Mouse (Mus musculus): ENCODE data around the gene Klc3. TPM values are rescaled to one million over a fixed set of nuclear protein-coding genes. Genes with fewer than 3 reads are reported as not detected.
A peak's percentile ranks its signal among the peaks of the same experiment; 100 is the strongest.

Gene Klc3
- polyA plus RNA-seq, 1 experiment = 1.3 TPM

GRCm38 (mm10) chr7:19357381-19358375 is 46.2 kb downstream of the Klc3 start:
- H3K9me3 ChIP-seq = no peaks in the 10 kb centered on the region
- peak overlapping the region; percentile 93 for H3K4me3 ChIP-seq (replicated peaks)
- no peak for TF ChIP-seq GATA1 (IDR thresholded peaks at IDR 0.05; ENCODE audit: borderline replicate concordance, low read length)
- TF ChIP-seq FLI1 (IDR thresholded peaks at IDR 0.05; ENCODE audit: low read length) = no peak
- peaks cover 48% of the 10 kb centered on the region for H3K36me3 ChIP-seq (replicated peaks; ENCODE audit: low read length)
- H3K27me3 ChIP-seq (replicated peaks) = peaks cover under 1% of the 10 kb centered on the region
- H3K4me1 ChIP-seq = peaks cover 51% of the 10 kb centered on the region

GRCm38 (mm10) chr7:19356311-19356710 is 47.6 kb downstream of the Klc3 start:
- no peaks in the 10 kb centered on the region for H3K9me3 ChIP-seq
- TF ChIP-seq FLI1 (IDR thresholded peaks at IDR 0.05; ENCODE audit: low read length) (no peak), GATA1 (IDR thresholded peaks at IDR 0.05; ENCODE audit: borderline replicate concordance, low read length) (no peak)
- no peaks in the 10 kb centered on the region for H3K27me3 ChIP-seq (replicated peaks)
- no peak overlapping the region for H3K4me3 ChIP-seq (replicated peaks)
- peaks cover 61% of the 10 kb centered on the region for H3K36me3 ChIP-seq (replicated peaks; ENCODE audit: low read length)
- H3K4me1 ChIP-seq = peaks cover 37% of the 10 kb centered on the region

- H3K4me3 ChIP-seq (replicated peaks) = no peak overlapping the region
- peaks cover 70% of the 10 kb centered on the region for H3K36me3 ChIP-seq (replicated peaks; ENCODE audit: low read length)
- TF ChIP-seq FLI1 (IDR thresholded peaks at IDR 0.05; ENCODE audit: low read length) (no peak), GATA1 (IDR thresholded peaks at IDR 0.05; ENCODE audit: borderline replicate concordance, low read length) (no peak)
- no peaks in the 10 kb centered on the region for H3K9me3 ChIP-seq
- no peaks in the 10 kb centered on the region for H3K27me3 ChIP-seq (replicated peaks)
- peaks cover 24% of the 10 kb centered on the region for H3K4me1 ChIP-seq
Observed at GRCm38 (mm10) chr7:19354991-19355390, 48.9 kb downstream of the Klc3 start.

- peaks cover 10% of the 10 kb centered on the region for H3K4me1 ChIP-seq
- H3K27me3 ChIP-seq (replicated peaks) = no peaks in the 10 kb centered on the region
- TF ChIP-seq FLI1 (IDR thresholded peaks at IDR 0.05; ENCODE audit: low read length) (no peak), GATA1 (IDR thresholded peaks at IDR 0.05; ENCODE audit: borderline replicate concordance, low read length) (no peak)
- H3K9me3 ChIP-seq = no peaks in the 10 kb centered on the region
- H3K36me3 ChIP-seq (replicated peaks; ENCODE audit: low read length) = peaks cover 65% of the 10 kb centered on the region
- no peak overlapping the region for H3K4me3 ChIP-seq (replicated peaks)
Observed at GRCm38 (mm10) chr7:19350221-19350620, 53.7 kb downstream of the Klc3 start.

GRCm38 (mm10) chr7:19349188-19349915 is 54.6 kb downstream of the Klc3 start:
- no peak overlapping the region for H3K4me3 ChIP-seq (replicated peaks)
- TF ChIP-seq GATA1 (IDR thresholded peaks at IDR 0.05; ENCODE audit: borderline replicate concordance, low read length) (no peak), FLI1 (IDR thresholded peaks at IDR 0.05; ENCODE audit: low read length) (no peak)

GRCm38 (mm10) chr7:19344938-19345471 is 58.9 kb downstream of the Klc3 start:
- peaks cover 21% of the 10 kb centered on the region for H3K36me3 ChIP-seq (replicated peaks; ENCODE audit: low read length)
- H3K4me3 ChIP-seq (replicated peaks) = peak overlapping the region; percentile 96
- no peaks in the 10 kb centered on the region for H3K9me3 ChIP-seq
- peaks cover 17% of the 10 kb centered on the region for H3K27me3 ChIP-seq (replicated peaks)
- H3K4me1 ChIP-seq = peaks cover 53% of the 10 kb centered on the region
- TF ChIP-seq GATA1 (IDR thresholded peaks at IDR 0.05; ENCODE audit: borderline replicate concordance, low read length) = no peak
- no peak for TF ChIP-seq FLI1 (IDR thresholded peaks at IDR 0.05; ENCODE audit: low read length)

More at GRCm38 (mm10) chr7:19349188-19349915, 54.6 kb downstream of the Klc3 start:
- peaks cover 57% of the 10 kb centered on the region for H3K36me3 ChIP-seq (replicated peaks; ENCODE audit: low read length)
- no peaks in the 10 kb centered on the region for H3K9me3 ChIP-seq
- H3K4me1 ChIP-seq = peaks cover 18% of the 10 kb centered on the region
- H3K27me3 ChIP-seq (replicated peaks) = no peaks in the 10 kb centered on the region

Other genes starting within 250 kb of the Klc3 start
- gene Gipr, start 238.0 kb downstream of the Klc3 start, polyA plus RNA-seq (2012; ENCODE audit: insufficient read depth, low replicate concordance) = 1.2 TPM in 2 replicates
- gene Eml2, start 227.7 kb downstream of the Klc3 start, polyA plus RNA-seq (2012; ENCODE audit: insufficient read depth, low replicate concordance) = 53.9 and 56.3 TPM in 2 replicates
- gene Gpr4, start 191.6 kb downstream of the Klc3 start, polyA plus RNA-seq (2012; ENCODE audit: insufficient read depth, low replicate concordance) = 0.03 TPM in 1 of 2 replicates, not detected in the other
- gene Opa3, start 175.8 kb downstream of the Klc3 start, polyA plus RNA-seq (2012; ENCODE audit: insufficient read depth, low replicate concordance) = 7.3 and 11.6 TPM in 2 replicates
- gene Vasp, start 132.3 kb downstream of the Klc3 start, polyA plus RNA-seq (2012; ENCODE audit: insufficient read depth, low replicate concordance) = 828 and 2,423 TPM in 2 replicates
- not detected in 2 replicates for gene Ppm1n, start 124.0 kb downstream of the Klc3 start, polyA plus RNA-seq (2012; ENCODE audit: insufficient read depth, low replicate concordance)
- gene Rtn2, start 121.5 kb downstream of the Klc3 start, polyA plus RNA-seq (2012; ENCODE audit: insufficient read depth, low replicate concordance) = 6.1 and 8.4 TPM in 2 replicates
- 12.9 and 33.1 TPM in 2 replicates for gene Fosb, start 94.1 kb downstream of the Klc3 start, polyA plus RNA-seq (2012; ENCODE audit: insufficient read depth, low replicate concordance)
- 36.5 and 52.2 TPM in 2 replicates for gene Ercc1, start 59.3 kb downstream of the Klc3 start, polyA plus RNA-seq (2012; ENCODE audit: insufficient read depth, low replicate concordance)
- gene Cd3eap, start 44.6 kb downstream of the Klc3 start, polyA plus RNA-seq (2012; ENCODE audit: insufficient read depth, low replicate concordance) = 13.3 and 50.4 TPM in 2 replicates
- gene Ppp1r13l, start 44.4 kb downstream of the Klc3 start, polyA plus RNA-seq (2012; ENCODE audit: insufficient read depth, low replicate concordance) = 21.5 and 54.3 TPM in 2 replicates
- gene Ercc2, start 22.1 kb downstream of the Klc3 start, polyA plus RNA-seq (2012; ENCODE audit: insufficient read depth, low replicate concordance) = 24.2 and 30.8 TPM in 2 replicates
- 0.96 TPM in 1 of 2 replicates, not detected in the other for gene Ckm, start 672 bp upstream of the Klc3 start, polyA plus RNA-seq (2012; ENCODE audit: insufficient read depth, low replicate concordance)
- 102 and 169 TPM in 2 replicates for gene Mark4, start 54.7 kb upstream of the Klc3 start, polyA plus RNA-seq (2012; ENCODE audit: insufficient read depth, low replicate concordance)
- 40.8 and 53.6 TPM in 2 replicates for gene Exoc3l2, start 59.2 kb upstream of the Klc3 start, polyA plus RNA-seq (2012; ENCODE audit: insufficient read depth, low replicate concordance)
- 5.5 and 6.5 TPM in 2 replicates for gene Bloc1s3, start 104.3 kb upstream of the Klc3 start, polyA plus RNA-seq (2012; ENCODE audit: insufficient read depth, low replicate concordance)
- 608 and 613 TPM in 2 replicates for gene Trappc6a, start 104.3 kb upstream of the Klc3 start, polyA plus RNA-seq (2012; ENCODE audit: insufficient read depth, low replicate concordance)
- gene Nkpd1, start 113.7 kb upstream of the Klc3 start, polyA plus RNA-seq (2012; ENCODE audit: insufficient read depth, low replicate concordance) = 1.3 and 2.9 TPM in 2 replicates
- gene Ppp1r37, start 159.0 kb upstream of the Klc3 start, polyA plus RNA-seq (2012; ENCODE audit: insufficient read depth, low replicate concordance) = 88.1 and 108 TPM in 2 replicates
- gene Zfp296, start 173.2 kb upstream of the Klc3 start, polyA plus RNA-seq (2012; ENCODE audit: insufficient read depth, low replicate concordance) = 6.0 and 13.6 TPM in 2 replicates
- 30.5 and 69.9 TPM in 2 replicates for gene Gemin7, start 173.5 kb upstream of the Klc3 start, polyA plus RNA-seq (2012; ENCODE audit: insufficient read depth, low replicate concordance)
- 109 and 265 TPM in 2 replicates for gene Clasrp, start 200.4 kb upstream of the Klc3 start, polyA plus RNA-seq (2012; ENCODE audit: insufficient read depth, low replicate concordance)
- 14.8 and 22.5 TPM in 2 replicates for gene Relb, start 225.3 kb upstream of the Klc3 start, polyA plus RNA-seq (2012; ENCODE audit: insufficient read depth, low replicate concordance)